Comparison of ENCODE assay signal across 9 mouse cellular contexts in the genomic region with DNA sequence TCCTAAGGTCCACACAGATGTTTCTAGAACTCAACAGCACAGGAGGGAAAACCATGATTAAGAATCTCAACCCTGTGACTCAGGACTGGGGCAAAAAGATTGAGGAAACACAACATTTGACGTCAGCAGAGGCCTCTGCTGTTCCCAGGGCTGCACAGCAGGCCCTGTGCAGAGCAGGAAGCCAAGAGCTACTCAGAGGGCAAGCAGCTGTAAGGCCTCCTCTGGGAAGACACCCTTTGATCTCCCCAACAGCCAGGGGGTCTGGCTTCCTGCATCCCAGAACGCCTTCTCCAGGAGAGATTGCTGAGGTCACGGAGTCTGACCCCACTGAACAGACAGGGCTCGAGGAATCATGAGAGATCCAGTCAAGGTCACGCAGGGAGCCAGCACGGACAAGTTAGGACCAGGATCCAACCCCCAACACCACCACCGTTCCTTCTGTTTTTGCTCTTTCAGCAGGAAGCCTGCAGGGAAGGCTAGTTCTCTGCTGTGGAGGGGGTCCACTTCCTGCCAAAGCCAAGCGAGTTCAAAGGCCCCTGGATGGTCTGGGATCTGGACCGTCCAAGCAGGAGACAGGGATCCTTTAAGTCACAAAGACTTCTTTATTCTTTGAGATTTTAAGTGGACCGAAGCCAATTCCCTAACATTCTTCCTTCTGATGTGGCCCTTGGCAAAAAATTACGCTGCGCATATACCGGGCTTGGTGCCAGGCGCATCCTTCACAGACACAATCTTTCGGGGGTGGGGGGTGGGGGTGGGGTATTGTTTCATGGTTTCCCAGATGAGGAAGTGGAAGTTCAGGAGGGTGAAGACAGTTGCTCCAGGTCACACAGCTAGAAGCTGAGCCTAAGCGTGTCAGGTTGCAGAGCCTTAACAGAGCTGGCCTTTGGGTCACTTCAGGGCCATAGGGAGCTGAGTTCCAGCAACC. TPM values are rescaled to one million over a fixed set of nuclear protein-coding genes. Genes with fewer than 3 reads are reported as not detected.
DNase-seq lines count a peak whose midpoint lies in the region; ATAC-seq and TF ChIP-seq lines count a peak whose summit lies in the region.
"Had no signal": no experiment of that assay in that cellular context is flagged by ENCODE, and none has a peak within 500 bp of the region (broad histone marks: within the 10 kb centered on the region; RNA-seq: fewer than 3 reads in every experiment).

No protein-coding gene starts in this region.

- intact Hi-C loops in left cerebral cortex, postnatal 4 days (cut with DNase I): no loop called here
- intact Hi-C loops in heart, postnatal 14 days (cut with DNase I): no loop called here

- H3K4me3 ChIP-seq in embryonic fibroblast, embryonic 13.5 days (ENCODE audit: insufficient read depth, low read length): no peak overlapping the region
- H3K4me3 ChIP-seq in testis, adult 2 months (ENCODE audit: control insufficient read depth, low read depth, low read length): no peak overlapping the region

- TF ChIP-seq CTCF in embryonic fibroblast, embryonic 13.5 days (IDR thresholded peaks at IDR 0.05; ENCODE audit: borderline replicate concordance, insufficient read depth, low read length): no peak
- no peak for TF ChIP-seq CTCF in testis, adult 2 months (IDR thresholded peaks at IDR 0.05; ENCODE audit: control insufficient read depth, insufficient read depth, insufficient replicate concordance, low read depth, low read length)

- no peaks in the 10 kb centered on the region for H3K27me3 ChIP-seq in testis, adult 2 months (ENCODE audit: control insufficient read depth, insufficient read depth, low read length)

- DNase-seq in left cerebral cortex, postnatal 4 days: peak; percentile 51
- DNase-seq in left cerebral cortex, adult 8-10 months (ENCODE audit: low spot score in 2 of 2): no peak
- DNase-seq in heart, postnatal 14 days: peak; percentile 36 to 53
- DNase-seq in kidney, postnatal 36 days: peak; percentile 48 to 58
- peak; percentile 59 for DNase-seq in mesoderm, embryonic 11.5 days (ENCODE audit: low read depth, low spot score)

- peak overlapping the region; percentile 61 for H3K27ac ChIP-seq in embryonic fibroblast, embryonic 13.5 days (ENCODE audit: insufficient read depth, low read length)
- H3K27ac ChIP-seq in testis, adult 2 months (ENCODE audit: control insufficient read depth, insufficient read depth, low read depth, low read length): peak overlapping the region; percentile 62

- H3K4me1 ChIP-seq in embryonic fibroblast, embryonic 13.5 days (ENCODE audit: control insufficient read depth, insufficient read depth, low read length): peaks cover 4% of the 10 kb centered on the region; the same call in 1 of the 2 replicates
- H3K4me1 ChIP-seq in testis, adult 2 months (ENCODE audit: control insufficient read depth, insufficient read depth, low read length): peaks cover 3% of the 10 kb centered on the region; the same call in 1 of the 2 replicates

- no peak for ATAC-seq in frontal cortex, adult (ENCODE audit: low TSS enrichment)

- H3K36me3 ChIP-seq in testis, adult 2 months (ENCODE audit: control insufficient read depth, insufficient read depth, low read length): no peaks in the 10 kb centered on the region
- H3K36me3 ChIP-seq: G1E had no signal

- no peak for TF ChIP-seq POLR2A in embryonic fibroblast, embryonic 13.5 days (IDR thresholded peaks at IDR 0.05; ENCODE audit: low read depth, low read length)
- TF ChIP-seq POLR2A in testis, adult 2 months (IDR thresholded peaks at IDR 0.05; ENCODE audit: control insufficient read depth, low read depth, low read length): no peak

RNA-seq across cellular contexts. Expression of a gene that starts 34.2 kb away (rescaled TPM):
- total RNA-seq in left cerebral cortex, postnatal 4 days (2021): 10 to 100 TPM; 62.4 to 66.2 TPM
- 10 to 100 TPM; 27.1 to 32.9 (median 30.1) TPM for total RNA-seq in left cerebral cortex, adult 8-10 months (2022)
- polyA plus RNA-seq in embryonic fibroblast, embryonic 13.5 days (2011; ENCODE audit: insufficient read length, low read depth, missing spikeins): 22.1 and 26.3 TPM in 2 replicates
- 10 to 100 TPM; 16.3 to 17.7 TPM for total RNA-seq in heart, postnatal 14 days (2021)
- polyA plus RNA-seq in testis, adult 2 months (2012; rRNA removed): 16.0 and 16.5 TPM in 2 replicates

RNA-seq across cellular contexts. Expression of a gene that starts 43.3 kb away (rescaled TPM):
- total RNA-seq in left cerebral cortex, postnatal 4 days (2021): 10 to 100 TPM; 37.5 to 38.4 TPM
- 10 to 100 TPM; 17.4 to 20.0 (median 19.4) TPM for total RNA-seq in left cerebral cortex, adult 8-10 months (2022)
- 3.8 and 4.0 TPM in 2 replicates for polyA plus RNA-seq in embryonic fibroblast, embryonic 13.5 days (2011; ENCODE audit: insufficient read length, low read depth, missing spikeins)
- total RNA-seq in heart, postnatal 14 days (2021): 1 to 10 TPM; 2.0 to 2.2 TPM
- 5.8 and 6.6 TPM in 2 replicates for polyA plus RNA-seq in testis, adult 2 months (2012; rRNA removed)
- polyA plus RNA-seq: G1E had no signal

Comparison
In these comparisons a context has a peak if more than half of its experiments do, and no peak if none do; other contexts are left out.
1. DNase-seq: peak in left cerebral cortex, postnatal 4 days (single experiment), heart, postnatal 14 days (2 of 2), kidney, postnatal 36 days (2 of 2) and mesoderm, embryonic 11.5 days (single experiment); none in left cerebral cortex, adult 8-10 months (0 of 2).
2. RNA of a gene that starts 43.3 kb away (total RNA-seq): 37.5 to 38.4 TPM in left cerebral cortex, postnatal 4 days and 17.4 to 20.0 TPM in left cerebral cortex, adult 8-10 months; 2.0 to 2.2 TPM in heart, postnatal 14 days; every median in the first group is over 4 times any median in the second.